Mouse (Mus musculus): ENCODE measurements around the gene Styxl1. TPM values are rescaled to one million over a fixed set of nuclear protein-coding genes. Genes with fewer than 3 reads are reported as not detected.
A peak's percentile ranks its signal among the peaks of the same experiment; 100 is the strongest.

Styxl1 gene
- polyA plus RNA-seq, 1 experiment: 0.42 TPM

- Histone ChIP-seq H3K36me3 (ENCODE audit: control insufficient read depth, insufficient read depth, low read length, poor library complexity, severe bottlenecking) (no peaks in the 10 kb centered on the region), H3K9me3 (replicated peaks; ENCODE audit: control insufficient read depth, insufficient read depth, low read length, poor library complexity, severe bottlenecking) (no peaks in the 10 kb centered on the region), H3K27me3 (ENCODE audit: control insufficient read depth, insufficient read depth, low read length, poor library complexity, severe bottlenecking) (no peaks in the 10 kb centered on the region), H3K4me1 (ENCODE audit: control insufficient read depth, insufficient read depth, low read length) (peaks cover 5% of the 10 kb centered on the region), H3K27ac (ENCODE audit: insufficient read depth, low read length) (no peak overlapping the region), H3K9ac (ENCODE audit: low read depth, poor library complexity, severe bottlenecking) (no peak overlapping the region), H3K4me3 (ENCODE audit: low read depth, low read length) (no peak overlapping the region)
- TF ChIP-seq EP300 (IDR thresholded peaks at IDR 0.05; ENCODE audit: insufficient read depth, low read depth, low read length) (no peak), CTCF (IDR thresholded peaks at IDR 0.05; ENCODE audit: low read depth, low read length) (no peak), POLR2A (IDR thresholded peaks at IDR 0.05; ENCODE audit: insufficient read depth, low read length) (no peak)
Measured at GRCm38 (mm10) chr5:135712803-135713202, 65.4 kb downstream of the Styxl1 start.

GRCm38 (mm10) chr5:135711582-135712355, 66.4 kb downstream of the Styxl1 start:
- no peaks in the 10 kb centered on the region for H3K36me3 ChIP-seq (ENCODE audit: control insufficient read depth, insufficient read depth, low read length, poor library complexity, severe bottlenecking)
- TF ChIP-seq POLR2A (IDR thresholded peaks at IDR 0.05; ENCODE audit: insufficient read depth, low read length) (no peak), CTCF (IDR thresholded peaks at IDR 0.05; ENCODE audit: low read depth, low read length) (no peak), EP300 (IDR thresholded peaks at IDR 0.05; ENCODE audit: insufficient read depth, low read depth, low read length) (no peak)
- no peak overlapping the region for H3K27ac ChIP-seq (ENCODE audit: insufficient read depth, low read length)
- H3K4me3 ChIP-seq (ENCODE audit: low read depth, low read length): no peak overlapping the region
- peaks cover 6% of the 10 kb centered on the region for H3K4me1 ChIP-seq (ENCODE audit: control insufficient read depth, insufficient read depth, low read length)
- no peak overlapping the region for H3K9ac ChIP-seq (ENCODE audit: low read depth, poor library complexity, severe bottlenecking)
- no peaks in the 10 kb centered on the region for H3K27me3 ChIP-seq (ENCODE audit: control insufficient read depth, insufficient read depth, low read length, poor library complexity, severe bottlenecking)
- no peaks in the 10 kb centered on the region for H3K9me3 ChIP-seq (replicated peaks; ENCODE audit: control insufficient read depth, insufficient read depth, low read length, poor library complexity, severe bottlenecking)

- H3K4me3 ChIP-seq (ENCODE audit: low read depth, low read length): no peak overlapping the region
- no peak overlapping the region for H3K9ac ChIP-seq (ENCODE audit: low read depth, poor library complexity, severe bottlenecking)
- no peaks in the 10 kb centered on the region for H3K36me3 ChIP-seq (ENCODE audit: control insufficient read depth, insufficient read depth, low read length, poor library complexity, severe bottlenecking)
- H3K27ac ChIP-seq (ENCODE audit: insufficient read depth, low read length): no peak overlapping the region
- no peaks in the 10 kb centered on the region for H3K27me3 ChIP-seq (ENCODE audit: control insufficient read depth, insufficient read depth, low read length, poor library complexity, severe bottlenecking)
- no peaks in the 10 kb centered on the region for H3K9me3 ChIP-seq (replicated peaks; ENCODE audit: control insufficient read depth, insufficient read depth, low read length, poor library complexity, severe bottlenecking)
- peaks cover 6% of the 10 kb centered on the region for H3K4me1 ChIP-seq (ENCODE audit: control insufficient read depth, insufficient read depth, low read length)
- TF ChIP-seq CTCF (IDR thresholded peaks at IDR 0.05; ENCODE audit: low read depth, low read length) (no peak), POLR2A (IDR thresholded peaks at IDR 0.05; ENCODE audit: insufficient read depth, low read length) (no peak), EP300 (IDR thresholded peaks at IDR 0.05; ENCODE audit: insufficient read depth, low read depth, low read length) (no peak)
Measured at GRCm38 (mm10) chr5:135710599-135711214, 67.5 kb downstream of the Styxl1 start.

- H3K9ac ChIP-seq (ENCODE audit: low read depth, poor library complexity, severe bottlenecking): no peak overlapping the region
- H3K4me1 ChIP-seq (ENCODE audit: control insufficient read depth, insufficient read depth, low read length): peaks cover 6% of the 10 kb centered on the region
- no peak overlapping the region for H3K27ac ChIP-seq (ENCODE audit: insufficient read depth, low read length)
- TF ChIP-seq POLR2A (IDR thresholded peaks at IDR 0.05; ENCODE audit: insufficient read depth, low read length) (no peak), CTCF (IDR thresholded peaks at IDR 0.05; ENCODE audit: low read depth, low read length) (no peak), EP300 (IDR thresholded peaks at IDR 0.05; ENCODE audit: insufficient read depth, low read depth, low read length) (no peak)
- no peaks in the 10 kb centered on the region for H3K36me3 ChIP-seq (ENCODE audit: control insufficient read depth, insufficient read depth, low read length, poor library complexity, severe bottlenecking)
- no peak overlapping the region for H3K4me3 ChIP-seq (ENCODE audit: low read depth, low read length)
- H3K9me3 ChIP-seq (replicated peaks; ENCODE audit: control insufficient read depth, insufficient read depth, low read length, poor library complexity, severe bottlenecking): no peaks in the 10 kb centered on the region
- H3K27me3 ChIP-seq (ENCODE audit: control insufficient read depth, insufficient read depth, low read length, poor library complexity, severe bottlenecking): no peaks in the 10 kb centered on the region
Measured at GRCm38 (mm10) chr5:135709716-135710115, 68.5 kb downstream of the Styxl1 start.

GRCm38 (mm10) chr5:135707855-135708254, 70.3 kb downstream of the Styxl1 start:
- no peaks in the 10 kb centered on the region for H3K36me3 ChIP-seq (ENCODE audit: control insufficient read depth, insufficient read depth, low read length, poor library complexity, severe bottlenecking)
- H3K27me3 ChIP-seq (ENCODE audit: control insufficient read depth, insufficient read depth, low read length, poor library complexity, severe bottlenecking): no peaks in the 10 kb centered on the region
- H3K4me1 ChIP-seq (ENCODE audit: control insufficient read depth, insufficient read depth, low read length): peaks cover 6% of the 10 kb centered on the region
- H3K27ac ChIP-seq (ENCODE audit: insufficient read depth, low read length): no peak overlapping the region
- no peak overlapping the region for H3K4me3 ChIP-seq (ENCODE audit: low read depth, low read length)
- TF ChIP-seq POLR2A (IDR thresholded peaks at IDR 0.05; ENCODE audit: insufficient read depth, low read length): no peak
- no peak for TF ChIP-seq CTCF (IDR thresholded peaks at IDR 0.05; ENCODE audit: low read depth, low read length)
- 0 out of 2 replicates have a peak, but pooled peaks have one; percentile 46 for TF ChIP-seq EP300 (IDR thresholded peaks at IDR 0.05; ENCODE audit: insufficient read depth, low read depth, low read length)
- H3K9me3 ChIP-seq (replicated peaks; ENCODE audit: control insufficient read depth, insufficient read depth, low read length, poor library complexity, severe bottlenecking): no peaks in the 10 kb centered on the region
- H3K9ac ChIP-seq (ENCODE audit: low read depth, poor library complexity, severe bottlenecking): no peak overlapping the region

- no peaks in the 10 kb centered on the region for H3K27me3 ChIP-seq (ENCODE audit: control insufficient read depth, insufficient read depth, low read length, poor library complexity, severe bottlenecking)
- no peak overlapping the region for H3K9ac ChIP-seq (ENCODE audit: low read depth, poor library complexity, severe bottlenecking)
- peaks cover 6% of the 10 kb centered on the region for H3K4me1 ChIP-seq (ENCODE audit: control insufficient read depth, insufficient read depth, low read length)
- no peak for TF ChIP-seq CTCF (IDR thresholded peaks at IDR 0.05; ENCODE audit: low read depth, low read length)
- no peak for TF ChIP-seq EP300 (IDR thresholded peaks at IDR 0.05; ENCODE audit: insufficient read depth, low read depth, low read length)
- TF ChIP-seq POLR2A (IDR thresholded peaks at IDR 0.05; ENCODE audit: insufficient read depth, low read length): no peak
- H3K36me3 ChIP-seq (ENCODE audit: control insufficient read depth, insufficient read depth, low read length, poor library complexity, severe bottlenecking): no peaks in the 10 kb centered on the region
- H3K4me3 ChIP-seq (ENCODE audit: low read depth, low read length): no peak overlapping the region
- no peak overlapping the region for H3K27ac ChIP-seq (ENCODE audit: insufficient read depth, low read length)
- no peaks in the 10 kb centered on the region for H3K9me3 ChIP-seq (replicated peaks; ENCODE audit: control insufficient read depth, insufficient read depth, low read length, poor library complexity, severe bottlenecking)
Measured at GRCm38 (mm10) chr5:135707039-135707438, 71.1 kb downstream of the Styxl1 start.
